Mouse (Mus musculus) heart, postnatal 4 days (tissue): ENCODE data around the gene Hormad2. TPM values are rescaled to one million over a fixed set of nuclear protein-coding genes. Genes with fewer than 3 reads are reported as not detected.

Source experiments
- DNase-seq: peaks from one replicate; pipeline ENCODE4 v3.0.0; 2021
- total RNA-seq, 2 experiments: library from RNA; stranded (reverse); gene quantifications; 2 replicates each; pipeline ENCODE4 v1.2.3; 2021

Gene Hormad2
- total RNA-seq, 2 experiments from 2014 or later, result 0.29 to 0.52 TPM

DNA sequence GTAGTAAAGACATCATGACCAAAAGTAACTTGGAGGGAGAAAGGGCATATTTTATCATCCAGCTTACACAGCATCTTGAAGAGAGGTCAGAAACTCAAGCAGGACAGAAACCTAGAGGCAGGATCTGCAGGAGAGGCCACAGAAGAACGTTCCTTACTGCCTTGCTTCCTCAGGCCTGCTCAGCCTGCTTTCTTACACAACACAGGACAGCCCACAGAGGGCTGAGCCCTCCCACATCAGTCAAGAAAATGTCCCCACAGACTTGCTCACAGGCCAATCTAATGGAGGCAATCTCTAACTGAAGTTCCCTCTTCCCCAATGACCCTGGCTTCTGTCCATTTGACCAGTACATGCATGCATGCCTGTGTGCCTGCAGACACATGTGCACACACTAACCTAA is 1.4 kb upstream of the Hormad2 start:
- no peak for DNase-seq

DNA sequence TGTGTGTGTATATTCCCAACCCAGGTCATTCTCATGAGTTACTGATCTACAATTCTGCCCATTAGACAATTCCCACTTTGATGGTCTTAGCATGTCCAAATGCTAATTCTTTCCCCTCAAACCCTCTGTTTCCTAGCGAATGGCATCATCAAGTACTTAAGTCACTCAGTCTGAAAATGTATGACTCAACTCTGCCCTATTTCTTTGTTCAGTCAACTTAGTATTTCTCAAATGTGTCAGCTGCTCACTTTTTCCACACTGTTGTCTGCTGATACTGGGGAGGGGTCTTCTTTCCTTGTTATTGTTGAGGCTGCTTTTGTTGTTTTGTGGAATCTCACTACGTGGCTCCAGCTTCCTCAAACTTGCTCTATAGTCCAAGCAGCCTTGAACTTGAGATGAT is 2.7 kb downstream of the Hormad2 start:
- DNase-seq, result no peak

DNA sequence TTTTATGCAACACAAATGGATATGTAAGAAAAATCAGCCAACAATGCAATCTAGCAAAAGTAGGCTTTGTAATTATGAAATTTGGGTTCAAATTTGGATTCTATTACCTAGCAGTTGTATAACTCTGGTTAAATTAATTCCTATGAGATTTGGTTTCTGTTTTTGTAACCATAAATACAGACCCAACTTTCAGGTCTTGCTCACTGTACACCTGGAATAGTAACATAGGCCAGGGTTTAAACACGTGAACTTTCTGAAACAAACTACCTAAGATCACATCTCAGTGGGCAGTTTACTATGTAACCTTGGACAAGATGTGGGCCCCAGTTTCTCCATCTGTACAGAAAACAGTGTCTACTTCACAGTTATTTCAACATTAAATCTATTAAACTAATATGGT is 3.6 kb downstream of the Hormad2 start:
- no peak for DNase-seq

DNA sequence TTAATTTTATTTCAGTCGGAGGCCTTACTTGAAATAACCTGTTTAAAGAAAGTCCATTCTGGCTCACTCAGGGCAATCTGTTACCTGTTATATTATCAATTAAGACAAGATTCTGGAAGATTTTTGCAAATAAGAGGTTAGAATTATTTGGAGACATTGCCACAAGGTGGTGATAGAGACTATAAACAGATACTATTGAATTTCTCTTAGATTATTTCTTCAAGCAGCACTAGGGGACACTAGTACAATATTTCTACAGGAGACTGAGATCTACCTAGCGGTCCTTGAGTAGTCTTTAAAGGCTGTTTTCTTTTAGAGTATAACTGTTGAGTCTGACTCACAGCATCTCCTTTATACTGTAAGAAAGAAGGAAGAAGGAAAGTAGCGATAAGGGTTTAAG is 4.3 kb downstream of the Hormad2 start:
- no peak for DNase-seq

DNA sequence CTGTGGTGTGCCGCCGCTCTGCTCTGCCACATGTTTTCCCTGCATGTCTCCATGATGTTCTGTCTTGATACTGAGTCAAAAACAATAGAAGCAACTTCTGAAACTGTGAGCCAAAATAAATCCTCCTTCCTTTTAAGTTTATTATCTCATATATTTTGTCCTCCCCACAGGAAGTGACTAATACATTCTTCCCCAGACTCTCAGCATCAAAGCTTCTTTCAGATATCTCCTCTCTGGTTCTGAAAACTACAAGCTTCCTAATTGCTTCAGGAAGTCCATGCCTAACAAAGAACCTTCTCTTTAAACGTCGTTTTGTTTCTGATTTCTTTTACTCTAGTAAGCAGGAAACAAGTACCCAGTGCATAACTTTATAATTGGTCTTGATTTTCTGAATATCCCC is 6.4 kb downstream of the Hormad2 start:
- DNase-seq, result no peak

DNA sequence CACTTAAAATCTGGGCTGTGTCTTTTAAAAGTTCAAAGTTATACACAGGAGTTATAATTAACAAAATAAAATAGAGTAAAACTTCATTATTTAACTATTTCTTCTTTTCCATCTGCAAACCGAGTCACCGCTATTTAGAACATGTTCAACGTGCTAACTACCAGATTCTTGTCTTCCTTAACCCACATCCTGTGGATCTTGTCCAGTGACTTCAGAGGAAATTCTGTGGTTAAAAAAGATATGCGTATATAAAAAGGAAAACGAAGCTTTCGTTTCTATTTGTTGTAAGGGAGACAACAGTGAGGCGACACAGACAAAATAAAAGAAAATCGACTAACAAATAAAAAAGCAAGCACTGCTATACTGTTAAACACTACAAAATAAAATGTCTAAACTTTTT is 17.1 kb downstream of the Hormad2 start:
- DNase-seq, result no peak

DNA sequence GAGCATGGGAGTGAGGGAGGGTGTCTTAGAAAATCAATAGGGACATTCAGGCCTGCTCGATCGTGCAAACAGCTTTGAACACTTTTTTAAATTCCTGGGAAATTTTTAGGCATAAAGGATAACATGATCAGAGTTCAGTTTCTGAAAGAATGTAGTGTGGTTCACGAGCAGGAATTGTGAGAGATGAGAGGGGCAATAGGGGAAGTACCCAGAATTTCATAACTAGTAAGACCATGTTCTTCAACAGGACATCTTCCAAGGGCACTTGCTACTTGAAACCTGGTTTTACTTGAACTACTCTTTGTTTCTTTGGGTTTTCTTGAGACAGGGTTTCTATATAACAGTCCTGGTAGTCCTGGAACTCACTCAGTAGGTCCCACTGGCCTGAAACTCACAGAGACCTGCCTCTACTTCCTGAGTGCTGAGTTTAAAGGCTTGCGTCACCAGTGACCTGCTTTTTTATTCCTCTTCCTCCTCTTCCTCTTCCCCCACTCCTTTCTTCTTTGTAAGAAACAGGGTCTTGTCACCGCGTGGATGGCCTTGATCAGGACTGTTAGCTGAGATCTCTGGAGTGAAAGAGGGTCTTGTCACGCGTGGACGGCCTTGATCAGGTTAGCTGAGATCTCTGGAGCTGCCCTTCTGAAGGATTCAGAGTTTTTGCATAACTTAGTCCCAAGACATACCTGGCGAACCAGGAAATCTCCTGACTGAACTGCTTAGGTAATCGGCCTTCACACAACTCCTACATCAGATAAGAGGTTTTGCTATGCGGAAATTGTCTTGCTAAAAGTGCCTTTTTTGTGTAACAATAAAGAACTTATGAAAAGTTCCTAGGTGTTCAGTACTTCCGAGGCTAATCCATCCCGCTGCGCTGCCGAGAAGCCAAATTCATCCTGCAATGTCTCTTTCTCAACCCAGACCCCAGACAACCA is 18.1 kb downstream of the Hormad2 start:
- no peak for DNase-seq

DNA sequence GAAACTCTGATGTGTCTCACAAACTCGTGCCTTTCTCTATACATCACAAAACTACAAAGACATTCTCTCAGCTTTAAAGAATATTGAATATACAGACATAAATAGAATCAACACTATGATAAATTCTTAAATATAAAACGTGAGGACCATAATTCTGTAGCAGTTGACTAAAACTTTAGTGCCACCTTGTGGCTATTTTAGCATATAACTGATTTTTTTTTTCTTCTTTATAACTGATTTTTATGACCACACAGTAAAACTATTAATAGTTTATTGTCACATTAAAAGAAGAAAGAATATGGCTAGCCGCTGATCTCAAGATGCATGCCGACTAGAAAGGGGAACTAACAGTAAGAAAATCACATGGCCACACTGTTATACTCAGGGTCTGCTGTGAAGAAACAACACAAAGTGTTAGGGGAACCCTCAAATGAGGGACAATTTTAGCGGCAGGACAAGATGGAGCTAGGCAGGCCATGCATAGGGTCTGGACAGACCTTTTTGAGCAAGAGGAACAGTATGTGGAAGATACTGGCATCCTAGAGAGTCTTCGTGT is 18.9 kb downstream of the Hormad2 start:
- DNase-seq, result no peak

DNA sequence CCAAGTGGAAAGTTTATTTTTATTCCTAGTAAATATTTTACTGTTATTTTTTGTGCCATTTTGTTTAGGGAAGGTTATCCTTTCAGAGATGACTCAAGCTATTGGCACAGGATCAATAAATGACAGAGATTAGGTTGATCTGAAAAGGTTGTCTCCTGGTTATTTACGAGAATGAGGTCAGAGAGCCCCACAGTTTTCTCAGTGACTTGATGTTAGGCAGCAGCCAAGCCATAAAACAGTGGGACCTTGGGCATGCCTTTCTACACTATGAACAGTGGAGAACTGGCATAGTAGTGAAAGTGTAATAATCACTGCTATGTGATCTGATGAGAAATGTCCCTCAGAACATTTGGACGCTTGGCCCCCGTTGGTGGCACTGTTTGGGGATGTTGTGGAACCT is 22.9 kb downstream of the Hormad2 start:
- no peak for DNase-seq

DNA sequence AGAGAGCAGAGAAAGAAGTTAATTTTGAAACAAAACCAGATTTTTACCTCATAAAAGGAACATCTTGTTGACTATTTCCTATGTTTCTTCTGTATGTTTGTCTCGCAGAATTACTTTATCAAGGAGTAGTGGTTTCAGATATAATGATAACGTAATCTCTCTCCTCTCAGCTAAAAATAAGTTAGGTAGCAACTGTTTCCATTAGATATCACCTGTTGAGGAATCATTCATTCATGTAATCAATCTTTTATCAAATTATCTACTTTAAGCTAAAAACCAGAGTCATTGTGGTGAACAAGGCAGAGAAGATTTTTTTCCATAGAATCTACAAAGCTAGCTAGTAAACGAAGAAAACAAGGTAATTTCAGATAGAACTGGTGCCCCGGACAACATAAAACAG is 28.6 kb downstream of the Hormad2 start:
- no peak for DNase-seq

DNA sequence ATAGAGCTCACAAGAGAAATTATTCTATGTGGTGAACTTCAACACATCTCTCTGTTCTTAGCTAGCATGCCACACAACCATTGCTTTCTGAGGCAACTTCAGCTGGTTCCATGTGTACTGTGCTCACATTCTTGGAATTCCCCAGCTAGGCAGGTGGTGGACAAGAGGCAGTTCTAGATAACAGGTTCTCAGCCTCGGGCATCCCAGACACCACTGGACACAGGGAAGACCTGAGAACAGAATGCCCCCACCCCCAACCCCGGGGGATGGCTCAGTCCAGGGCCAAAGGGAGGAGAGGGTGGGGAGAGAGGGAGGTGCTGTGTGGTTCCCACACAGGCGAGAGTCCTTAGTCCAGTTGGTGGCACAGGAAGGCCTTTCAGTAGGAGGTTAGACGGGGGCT is 36.6 kb downstream of the Hormad2 start:
- no peak for DNase-seq

DNA sequence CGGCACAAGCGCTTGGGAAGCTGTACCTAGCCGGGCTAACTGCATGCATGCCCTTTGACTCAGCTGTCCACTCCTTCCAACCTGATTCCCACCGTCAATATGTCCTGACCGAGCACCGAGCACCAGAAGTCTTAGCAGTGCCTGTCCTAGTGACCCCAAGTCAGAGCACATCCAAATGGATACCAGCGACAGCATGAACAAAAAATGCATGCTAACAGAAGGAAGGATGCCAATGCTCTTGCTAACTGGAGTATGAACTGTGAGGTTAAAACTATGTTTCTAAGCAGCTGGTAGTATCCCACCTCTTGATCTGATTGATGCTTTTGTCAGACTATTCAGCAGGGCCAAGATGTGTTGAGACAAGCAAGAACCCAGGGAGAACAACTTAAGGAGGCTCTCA is 37.5 kb downstream of the Hormad2 start:
- DNase-seq, result no peak

DNA sequence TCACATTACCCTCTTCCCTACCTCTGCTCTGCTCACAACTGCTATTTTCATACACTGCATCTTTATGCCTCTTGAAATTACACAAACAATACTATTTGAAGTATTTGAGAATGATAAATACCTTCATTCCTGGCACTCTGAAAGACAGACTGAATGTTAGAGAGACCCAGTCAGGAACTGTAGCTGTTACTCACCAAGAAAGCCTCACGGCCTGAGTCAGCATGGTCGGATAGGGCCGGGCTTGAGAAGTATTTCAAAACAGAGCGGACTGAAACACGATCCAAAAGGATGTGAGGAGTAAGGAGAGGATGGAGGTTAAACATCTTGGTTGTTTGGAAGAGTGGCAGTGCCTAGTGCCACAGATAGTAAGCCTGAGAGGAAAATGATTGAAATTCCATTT is 39.7 kb downstream of the Hormad2 start:
- DNase-seq, result no peak

DNA sequence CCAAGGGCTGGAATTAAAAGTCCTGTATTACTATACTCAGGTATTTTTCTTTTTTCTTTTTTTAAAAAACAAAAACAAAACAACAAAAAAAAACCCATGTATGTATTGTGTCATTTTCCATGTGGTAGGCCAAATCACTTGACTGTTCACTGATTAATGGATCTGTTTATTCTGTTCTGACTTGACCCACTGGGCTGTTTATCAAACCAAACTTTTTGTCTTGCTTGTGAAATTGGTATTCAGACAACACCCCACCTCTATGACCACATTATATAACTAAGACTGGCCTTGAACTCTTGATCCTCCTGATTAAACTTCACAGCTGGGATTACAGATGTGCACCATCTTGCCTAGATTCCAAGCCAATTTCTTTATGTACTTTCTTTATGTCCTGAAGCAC is 46.7 kb downstream of the Hormad2 start:
- DNase-seq, result no peak

DNA sequence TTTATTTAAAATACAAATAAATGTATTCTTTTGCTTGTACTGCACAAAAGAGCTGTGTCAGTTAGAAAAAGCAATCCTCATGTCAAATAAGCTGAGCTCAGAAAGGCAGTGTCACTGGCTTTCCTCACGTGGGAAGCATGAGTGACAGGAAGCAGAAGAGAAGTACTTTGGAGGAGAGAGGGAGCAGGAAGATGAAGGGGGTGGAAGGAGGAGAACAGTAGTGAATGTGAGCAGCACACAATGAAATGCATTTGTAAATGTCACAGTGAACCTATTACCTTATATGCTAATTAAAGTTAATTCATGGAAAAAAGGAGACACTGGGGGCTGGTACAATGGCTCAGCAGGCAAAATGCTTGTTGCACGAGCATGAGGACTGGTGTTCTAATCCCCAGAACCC is 52.9 kb downstream of the Hormad2 start:
- no peak for DNase-seq

DNA sequence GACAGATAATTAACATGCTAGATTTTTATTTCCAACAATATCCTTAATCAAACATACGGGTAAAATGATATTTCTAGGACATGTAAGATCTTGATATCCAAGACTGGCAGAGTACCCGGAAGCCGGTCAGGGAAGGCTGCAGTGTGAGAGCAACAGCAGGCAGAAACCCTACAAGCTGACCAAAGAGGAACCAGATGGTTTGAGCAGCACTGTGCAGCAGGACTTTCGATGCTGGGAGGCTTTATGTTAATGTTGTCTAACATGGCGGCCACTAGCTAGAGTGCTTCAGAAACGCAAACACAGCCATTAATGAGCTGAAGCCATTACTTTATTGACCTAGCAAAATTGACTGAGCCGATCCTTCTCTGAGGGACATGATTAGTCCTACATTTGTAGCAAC is 58.6 kb downstream of the Hormad2 start:
- DNase-seq, result no peak

DNA sequence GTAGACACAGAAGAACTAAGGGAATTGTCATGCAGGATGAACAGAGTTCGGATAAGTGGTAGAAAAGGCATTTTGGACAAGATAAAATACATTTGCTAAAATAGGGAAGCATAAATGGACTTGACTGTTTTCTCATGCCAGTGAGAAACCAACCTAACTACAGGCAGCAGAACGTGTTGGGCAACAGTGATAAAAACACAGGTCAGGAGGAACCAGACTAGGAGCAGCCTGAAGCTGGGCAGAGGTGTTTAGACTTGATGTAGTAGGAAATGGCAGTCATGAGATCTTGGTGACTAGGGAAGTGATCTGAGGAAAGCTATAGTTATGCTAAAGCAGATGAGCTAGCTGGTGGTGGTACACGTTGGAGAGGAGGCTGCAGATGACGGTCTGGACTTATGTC is 61.0 kb downstream of the Hormad2 start:
- no peak for DNase-seq

DNA sequence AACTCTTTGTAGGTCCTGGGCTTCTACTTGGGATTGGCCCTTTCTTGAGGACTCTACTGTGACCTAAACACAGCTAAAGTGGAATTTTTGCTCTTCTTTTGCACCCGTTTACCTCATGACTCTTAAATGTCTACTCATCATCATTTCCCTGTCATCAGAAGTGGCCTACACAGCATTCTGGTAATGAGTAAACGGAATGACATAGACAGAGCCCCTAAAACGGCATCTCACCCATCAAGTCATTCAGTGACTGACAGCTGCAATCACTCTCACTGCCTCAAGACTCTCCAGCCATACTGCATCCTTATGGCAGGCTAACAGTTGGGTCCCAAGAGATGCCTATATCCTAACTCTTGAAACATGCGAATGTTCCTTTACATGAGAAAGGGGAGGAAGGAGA is 74.5 kb downstream of the Hormad2 start:
- no peak for DNase-seq

DNA sequence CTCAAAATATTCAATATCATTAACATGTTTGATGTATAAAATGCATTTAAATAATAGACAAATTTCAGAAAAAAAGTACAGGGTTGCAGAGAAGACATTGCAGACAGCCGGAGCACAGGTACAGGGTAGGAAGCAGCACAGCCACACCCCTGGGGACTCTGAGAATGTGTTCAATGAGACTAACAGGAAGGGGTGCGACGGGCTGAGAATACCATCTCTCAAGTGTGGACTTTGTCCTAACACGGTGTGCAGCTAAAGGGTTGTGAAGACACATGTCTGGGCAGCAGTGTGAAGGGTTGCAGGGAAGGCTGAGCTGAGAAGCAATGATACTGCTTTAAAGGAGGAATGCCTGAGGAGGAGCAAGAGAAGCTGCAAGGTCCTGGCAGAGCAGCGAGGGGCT is 85.5 kb downstream of the Hormad2 start:
- no peak for DNase-seq

DNA sequence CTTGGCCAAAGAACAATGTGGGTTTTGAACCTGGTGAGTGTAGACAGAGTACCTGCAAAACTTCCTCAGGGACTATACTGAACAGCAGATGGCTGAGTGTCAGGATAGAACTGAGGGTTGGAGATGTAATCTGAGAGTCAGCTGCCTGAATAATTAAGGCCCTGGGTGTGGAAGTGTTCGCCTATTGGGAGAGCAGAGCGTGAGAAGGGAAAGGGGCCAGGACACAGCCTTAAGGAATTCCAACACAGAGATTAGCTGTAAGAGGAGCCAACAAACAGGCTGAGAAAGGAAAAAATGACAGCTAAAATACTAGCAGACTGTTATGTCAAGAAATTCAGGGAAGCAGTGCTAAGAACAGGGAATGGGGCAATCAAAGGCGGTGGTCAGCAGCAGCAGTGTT is 88.3 kb downstream of the Hormad2 start:
- peak; percentile 40 for DNase-seq

DNA sequence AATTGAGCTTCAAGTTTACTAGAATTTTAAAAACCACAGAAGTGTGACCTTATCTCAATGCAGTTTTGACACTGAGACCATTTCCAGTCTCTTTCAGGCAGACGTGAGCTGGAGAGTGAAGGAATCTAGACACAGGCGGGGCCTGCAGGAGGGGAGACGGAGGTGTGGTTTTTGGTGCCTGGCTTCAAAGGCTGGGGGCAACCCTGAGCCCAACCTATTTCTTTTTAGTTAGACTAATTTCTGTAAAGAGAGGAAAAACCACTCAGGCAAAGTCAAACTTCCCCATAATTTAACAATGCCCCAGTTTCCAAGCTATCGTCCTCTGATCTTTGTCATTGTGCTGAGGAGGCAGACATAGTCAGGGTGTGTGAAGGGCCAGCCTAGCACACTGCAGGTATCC is 97.0 kb downstream of the Hormad2 start:
- DNase-seq, result no peak

DNA sequence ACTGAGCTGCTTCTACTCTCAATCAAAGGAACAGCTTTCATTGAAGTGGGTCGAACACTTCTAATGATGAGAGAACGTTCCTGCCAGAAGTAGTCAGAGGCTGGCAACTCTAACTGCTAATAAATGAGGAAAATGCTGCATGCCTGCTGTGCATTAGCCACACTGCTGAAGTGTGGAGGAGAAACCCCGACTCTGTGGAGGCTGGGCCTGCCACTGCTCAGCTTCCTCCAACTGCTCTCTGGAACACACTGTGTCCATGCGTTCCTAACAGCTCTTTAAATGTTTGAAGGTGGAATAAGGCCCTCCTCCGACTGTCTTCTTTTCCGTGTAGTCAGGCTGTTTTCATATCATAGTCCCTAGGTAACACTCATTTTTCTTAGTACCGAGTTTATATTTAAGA is 98.9 kb downstream of the Hormad2 start:
- DNase-seq, result no peak

DNA sequence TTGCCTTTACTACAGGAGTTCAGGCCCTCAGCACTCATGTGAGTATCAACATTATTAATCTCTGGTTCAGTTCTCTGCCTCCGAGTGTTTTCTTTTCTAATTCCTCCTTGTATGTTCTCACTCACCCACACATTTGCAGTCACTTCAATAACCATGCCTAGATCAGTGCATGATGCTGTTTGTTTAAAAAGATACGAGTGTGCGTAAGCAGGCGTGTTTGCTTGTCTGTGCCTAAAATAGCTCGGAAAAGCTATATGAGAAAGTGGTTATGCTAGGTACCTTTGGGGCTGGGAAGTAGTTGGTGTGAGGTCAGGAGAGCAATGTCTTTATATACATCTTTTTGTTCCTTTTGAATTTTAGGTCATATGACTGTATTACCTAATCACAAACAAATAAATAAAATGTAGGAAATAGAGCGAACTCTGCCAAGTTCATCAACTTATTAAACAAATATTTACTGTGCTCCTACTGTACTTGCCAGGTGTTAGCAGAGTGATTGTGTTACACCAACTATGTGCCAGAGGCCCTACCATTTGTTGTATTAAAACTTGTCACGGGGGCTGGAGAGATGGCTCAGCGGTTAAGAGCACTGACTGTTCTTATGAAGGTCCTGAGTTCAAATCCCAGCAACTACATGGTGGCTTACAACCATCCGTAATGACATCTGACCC is 100.7 kb downstream of the Hormad2 start:
- DNase-seq, result no peak

DNA sequence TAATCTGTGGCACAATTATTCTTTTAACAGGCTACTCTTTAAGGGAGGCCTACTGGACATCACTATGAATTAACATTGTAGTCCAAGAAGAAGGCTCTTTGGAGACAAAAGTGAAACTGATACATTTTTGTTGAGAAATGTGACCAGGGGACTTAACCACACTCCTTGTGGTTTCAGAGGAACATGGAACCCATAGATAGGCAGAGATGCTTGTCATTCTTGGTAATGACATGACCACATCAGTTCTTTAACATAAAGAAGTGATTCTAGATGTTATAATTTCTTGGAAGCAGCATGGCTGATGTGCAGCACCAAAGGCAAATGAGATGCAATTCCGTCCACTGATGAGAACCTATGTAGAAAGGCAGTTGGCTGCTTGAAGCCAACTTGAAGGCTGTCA is 101.6 kb downstream of the Hormad2 start:
- no peak for DNase-seq
